Mouse (Mus musculus): ENCODE measurements around the gene Cds2.

DNA sequence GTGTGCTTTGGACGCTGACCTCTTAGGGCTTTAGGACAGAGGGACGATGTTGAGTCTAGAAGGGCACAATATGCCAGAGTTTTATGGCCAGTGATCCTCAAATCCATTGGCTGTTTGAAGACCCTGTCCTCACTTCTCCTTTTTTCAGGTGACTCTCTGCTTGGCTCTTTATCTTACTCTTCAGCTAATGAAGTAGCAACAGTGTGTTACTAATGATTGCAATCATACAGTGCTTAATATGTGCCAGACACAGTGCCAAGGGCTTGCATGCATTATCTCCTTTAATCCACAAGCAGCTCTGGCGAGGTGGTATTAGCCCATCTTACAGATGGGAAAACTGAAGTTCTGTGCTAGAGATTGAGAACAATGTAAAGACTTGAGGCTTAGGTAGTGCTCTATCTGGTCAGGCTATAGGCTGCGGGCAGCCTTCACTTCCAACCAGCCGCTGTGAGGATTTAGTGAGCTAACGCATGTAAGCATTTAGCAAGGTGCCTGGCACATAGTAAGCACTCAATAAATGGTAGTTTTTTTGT lies 46.5 kb downstream of the Cds2 start:
- no peak for TF ChIP-seq POLR2A (IDR thresholded peaks at IDR 0.05; ENCODE audit: low read depth, low read length)
- TF ChIP-seq CTCF (conservative IDR thresholded peaks at IDR 0.05; ENCODE audit: insufficient read depth, insufficient read length, low read depth, low read length), result no peak
